Mouse (Mus musculus): ENCODE measurements at regions not wholly inside any gene's neighbourhood (a gene's known extent, or its start where the extent isn't known, plus 50 kb on each side); places are given as distances from the start of the nearest gene placed in this dataset.

- TF ChIP-seq ZKSCAN1 (IDR thresholded peaks at IDR 0.05; ENCODE audit: borderline replicate concordance, low read depth, low read length) (no peak), EP300 (IDR thresholded peaks at IDR 0.05; ENCODE audit: low read length) (no peak), CTCF (conservative IDR thresholded peaks at IDR 0.05 in 1 of 2, IDR thresholded peaks at IDR 0.05 in 1 of 2; ENCODE audit: low read depth in 2 of 2, low read length in 2 of 2) (no peak), POLR2A (IDR thresholded peaks at IDR 0.05; ENCODE audit: low read depth, low read length) (no peak)
These were observed 85.0 kb downstream of the 1700020N01Rik start for GRCm38 (mm10) chr10:21677911-21678310.

All from CH12.LX (cell line).